Mouse (Mus musculus) hindbrain, embryonic 12.5 days (tissue): ENCODE measurements around the gene Gm20388. TPM values are rescaled to one million over a fixed set of nuclear protein-coding genes. Genes with fewer than 3 reads are reported as not detected.

ENCODE experiments used
- ATAC-seq: fragments of 200-750 bp; cut with Nextera tagmentation; 2 replicates; pipeline ENCODE4 v1.8.0; 2017; ENCODE audit warnings: moderate TSS enrichment; ENCODE audit not compliant: low FRiP score
- H3K27ac ChIP-seq: fragments of 300-500 bp; sonication (generic); 2 replicates; pipeline ENCODE4 v1.5.1; 2016; ENCODE audit warnings: mild to moderate bottlenecking
- H3K27me3 ChIP-seq: fragments of 300-500 bp; sonication (generic); 2 replicates; pipeline ENCODE4 v1.6.1; 2016; ENCODE audit warnings: mild to moderate bottlenecking
- H3K36me3 ChIP-seq: fragments of 300-500 bp; sonication (generic); 2 replicates; pipeline ENCODE4 v1.6.1; 2016; ENCODE audit warnings: mild to moderate bottlenecking
- H3K4me1 ChIP-seq: fragments of 300-500 bp; sonication (generic); 2 replicates; pipeline ENCODE4 v1.6.1; 2016
- H3K4me2 ChIP-seq: fragments of 300-500 bp; sonication (generic); replicated peaks from 2 replicates; pipeline ENCODE4 v1.6.1; 2016; ENCODE audit warnings: mild to moderate bottlenecking
- H3K4me3 ChIP-seq: fragments of 300-500 bp; sonication (generic); 2 replicates; pipeline ENCODE4 v1.5.1; 2016; ENCODE audit warnings: mild to moderate bottlenecking
- H3K9ac ChIP-seq: fragments of 300-500 bp; sonication (generic); 2 replicates; pipeline ENCODE4 v1.6.1; 2016; ENCODE audit warnings: mild to moderate bottlenecking, moderate library complexity
- H3K9me3 ChIP-seq: fragments of 300-500 bp; sonication (generic); replicated peaks from 2 replicates; pipeline ENCODE4 v1.6.1; 2016; ENCODE audit warnings: mild to moderate bottlenecking
- WGBS: fragments of 180-500 bp; shearing (Covaris S2); methylation state at CpG from one replicate; pipeline ENCODE4 v1.1.7; 2016; 5-methylcytosine and 5-hydroxymethylcytosine counted together
- polyA plus RNA-seq: library from polyadenylated mRNA; unstranded; fragments of >200 nt; fragmentation: Nextera tagmentation; extraction: Ambion mirVana; gene quantifications from 2 replicates; pipeline ENCODE4 v1.2.1, GENCODE M21; 2016

Gene Gm20388
- polyA plus RNA-seq, 1 experiment from 2014 or later = not detected

GRCm38 (mm10) chr8:123858574-123858940 is 3947.9 kb downstream of the Gm20388 start:
- peak overlapping the region; percentile 88 for H3K4me3 ChIP-seq
- under 1% methylated on average over 17 of the region's 17 CpGs for WGBS
- peak; percentile 39 for ATAC-seq
- H3K4me2 ChIP-seq = peak overlapping the region; percentile 93
- peak overlapping the region; percentile 87 for H3K9ac ChIP-seq
- no peaks in the 10 kb centered on the region for H3K36me3 ChIP-seq
- no peaks in the 10 kb centered on the region for H3K9me3 ChIP-seq
- H3K4me1 ChIP-seq = peaks cover 10% of the 10 kb centered on the region; the same call in 1 of the 2 replicates
- no peak overlapping the region for H3K27ac ChIP-seq
- peaks cover 26% of the 10 kb centered on the region for H3K27me3 ChIP-seq

- Histone ChIP-seq H3K4me1 (peaks cover 14% of the 10 kb centered on the region), H3K27ac (peak overlapping the region; percentile 83), H3K9me3 (no peaks in the 10 kb centered on the region), H3K4me3 (peak overlapping the region; percentile 88), H3K27me3 (peaks cover 28% of the 10 kb centered on the region), H3K4me2 (peak overlapping the region; percentile 93), H3K36me3 (no peaks in the 10 kb centered on the region), H3K9ac (peak overlapping the region; percentile 87)
- peak; percentile 94 for ATAC-seq
- under 1% methylated on average over 76 of the region's 79 CpGs for WGBS
Measured at GRCm38 (mm10) chr8:123858941-123859647, 3948.5 kb downstream of the Gm20388 start.

GRCm38 (mm10) chr8:123859648-123860259 is 3949.1 kb downstream of the Gm20388 start, which contains the start of gene Ccsap:
Ccsap (minus strand) TSS chr8:123860209.
- Histone ChIP-seq H3K27me3 (peaks cover 32% of the 10 kb centered on the region), H3K4me3 (peak within 1 kb of the TSS; percentile 88), H3K4me2 (peak within 1 kb of the TSS; percentile 93), H3K4me1 (peaks cover 15% of the 10 kb centered on the region), H3K9me3 (no peaks in the 10 kb centered on the region), H3K9ac (peak within 1 kb of the TSS; percentile 87), H3K36me3 (no peaks in the 10 kb centered on the region), H3K27ac (peak within 1 kb of the TSS; percentile 83)
- 2% methylated on average over 46 of the region's 48 CpGs for WGBS
- no peak; the same call in 1 of the 2 replicates for ATAC-seq

DNA sequence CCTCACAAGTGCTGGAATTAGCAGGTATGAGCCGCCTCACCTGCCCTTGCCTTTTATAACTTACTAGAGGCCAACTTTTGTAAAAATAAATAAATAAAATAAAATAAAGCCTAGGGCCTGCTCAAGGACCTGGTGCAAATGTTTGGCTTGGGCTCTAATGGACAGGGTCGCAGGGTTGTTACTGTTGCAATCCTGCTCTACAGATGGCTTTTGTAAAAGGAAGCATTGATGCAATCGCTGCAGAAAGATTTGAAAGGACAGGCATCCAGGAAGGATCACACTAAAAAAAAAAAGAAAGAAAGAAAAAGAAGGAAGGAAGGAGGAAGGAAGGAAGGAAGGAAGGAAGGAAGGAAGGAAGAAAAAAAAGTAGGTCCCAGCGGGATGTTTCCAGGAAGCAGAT is 3949.7 kb downstream of the Gm20388 start:
- WGBS = 69% methylated on average over 4 of the region's 4 CpGs
- H3K36me3 ChIP-seq = no peaks in the 10 kb centered on the region
- H3K4me3 ChIP-seq = peak overlapping the region; percentile 88
- H3K27me3 ChIP-seq = peaks cover 32% of the 10 kb centered on the region
- H3K4me2 ChIP-seq = peak overlapping the region; percentile 93
- H3K9me3 ChIP-seq = no peaks in the 10 kb centered on the region
- no peak overlapping the region for H3K9ac ChIP-seq
- peaks cover 15% of the 10 kb centered on the region for H3K4me1 ChIP-seq
- no peak for ATAC-seq
- no peak overlapping the region for H3K27ac ChIP-seq

- no peaks in the 10 kb centered on the region for H3K9me3 ChIP-seq
- no peaks in the 10 kb centered on the region for H3K36me3 ChIP-seq
- peaks cover 6% of the 10 kb centered on the region for H3K4me1 ChIP-seq
- no peak overlapping the region for H3K4me2 ChIP-seq
- 80% methylated on average over 7 of the region's 7 CpGs for WGBS
- H3K4me3 ChIP-seq = no peak overlapping the region
- H3K9ac ChIP-seq = no peak overlapping the region
- H3K27me3 ChIP-seq = peaks cover 26% of the 10 kb centered on the region
- ATAC-seq = no peak
- no peak overlapping the region for H3K27ac ChIP-seq
Measured at GRCm38 (mm10) chr8:123865786-123866185, 3955.1 kb downstream of the Gm20388 start.

DNA sequence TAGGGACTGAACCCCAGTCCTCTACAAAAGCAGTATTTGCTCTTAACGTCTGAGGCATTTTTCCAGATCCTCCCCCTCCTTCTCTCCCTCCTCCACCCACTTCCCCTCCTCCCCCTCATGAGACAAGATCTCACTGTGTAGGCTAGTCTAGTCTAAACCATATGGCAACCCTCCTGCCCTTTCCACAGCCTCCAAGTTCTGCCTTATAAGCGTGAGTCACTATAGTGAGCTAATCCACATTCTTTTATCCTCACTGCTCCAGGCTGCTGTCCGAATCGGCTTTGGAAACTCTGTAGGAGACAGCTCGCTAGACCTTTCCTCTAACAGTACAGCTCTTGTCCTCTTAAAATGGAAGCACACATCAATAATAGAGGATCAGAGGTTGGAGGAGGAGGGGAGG is 3956.3 kb downstream of the Gm20388 start:
- ATAC-seq = no peak

DNA sequence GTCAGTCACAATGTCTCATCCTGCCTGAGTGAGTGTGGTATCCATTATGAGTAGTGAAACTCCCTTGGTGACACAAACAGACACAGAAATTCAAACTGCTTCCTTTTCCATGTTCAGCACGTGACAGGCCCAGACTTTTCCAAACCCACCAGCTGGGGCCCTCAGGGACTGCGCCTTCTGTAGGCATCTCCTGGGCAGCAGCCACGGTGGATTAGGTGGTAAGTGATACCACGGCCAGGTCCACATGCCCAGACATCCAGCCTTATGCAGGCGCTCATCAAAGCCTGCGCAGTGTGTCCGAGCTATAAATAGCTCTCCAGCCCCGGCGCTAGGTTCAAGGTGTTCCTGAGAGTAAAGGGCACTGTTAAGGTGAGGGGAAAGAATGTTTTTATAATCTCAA is 3961.4 kb downstream of the Gm20388 start:
- WGBS = 76% methylated on average over 9 of the region's 9 CpGs

More for the DNA sequence above, 3956.3 kb downstream of the Gm20388 start:
- no peaks in the 10 kb centered on the region for H3K9me3 ChIP-seq
- WGBS = 31% methylated on average over 5 of the region's 5 CpGs
- no peak overlapping the region for H3K27ac ChIP-seq
- H3K36me3 ChIP-seq = no peaks in the 10 kb centered on the region
- peaks cover 6% of the 10 kb centered on the region for H3K4me1 ChIP-seq
- H3K4me3 ChIP-seq = no peak overlapping the region
- peaks cover 16% of the 10 kb centered on the region for H3K27me3 ChIP-seq
- H3K4me2 ChIP-seq = no peak overlapping the region
- H3K9ac ChIP-seq = no peak overlapping the region

GRCm38 (mm10) chr8:123873364-123873763 is 3962.7 kb downstream of the Gm20388 start:
- ATAC-seq = no peak
- no peak overlapping the region for H3K9ac ChIP-seq
- no peak overlapping the region for H3K4me2 ChIP-seq
- H3K4me3 ChIP-seq = no peak overlapping the region
- peaks cover 1% of the 10 kb centered on the region; the same call in 1 of the 2 replicates for H3K4me1 ChIP-seq
- no peaks in the 10 kb centered on the region for H3K27me3 ChIP-seq
- H3K36me3 ChIP-seq = no peaks in the 10 kb centered on the region
- no peaks in the 10 kb centered on the region for H3K9me3 ChIP-seq
- WGBS = 83% methylated on average over 6 of the region's 6 CpGs
- no peak overlapping the region for H3K27ac ChIP-seq

More for the DNA sequence above, 3961.4 kb downstream of the Gm20388 start:
- ATAC-seq = no peak
- H3K9ac ChIP-seq = no peak overlapping the region
- H3K27ac ChIP-seq = no peak overlapping the region
- H3K36me3 ChIP-seq = no peaks in the 10 kb centered on the region
- H3K27me3 ChIP-seq = no peaks in the 10 kb centered on the region
- no peak overlapping the region for H3K4me3 ChIP-seq
- no peaks in the 10 kb centered on the region for H3K4me1 ChIP-seq
- H3K9me3 ChIP-seq = no peaks in the 10 kb centered on the region
- no peak overlapping the region for H3K4me2 ChIP-seq

DNA sequence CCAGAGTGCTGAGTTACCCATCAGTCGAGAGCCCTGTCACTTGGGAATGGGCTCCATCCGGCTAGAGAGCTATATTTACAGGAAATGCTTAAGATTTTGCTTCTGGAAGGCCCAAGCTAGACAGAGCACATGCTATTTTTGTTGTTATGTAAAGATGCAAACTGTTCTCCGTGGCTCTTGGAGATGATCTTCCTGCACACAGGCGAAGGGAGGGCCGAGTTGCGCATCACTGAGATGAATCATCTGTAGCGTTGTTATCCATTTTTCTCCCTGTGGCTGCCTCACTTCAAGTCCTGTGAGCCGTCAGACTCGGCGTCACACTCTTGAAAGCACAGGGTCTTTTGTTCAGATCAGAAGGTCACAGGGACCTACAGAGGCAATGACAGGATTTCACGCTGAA is 3963.7 kb downstream of the Gm20388 start:
- no peak for ATAC-seq
- no peaks in the 10 kb centered on the region for H3K36me3 ChIP-seq
- WGBS = 84% methylated on average over 11 of the region's 11 CpGs

DNA sequence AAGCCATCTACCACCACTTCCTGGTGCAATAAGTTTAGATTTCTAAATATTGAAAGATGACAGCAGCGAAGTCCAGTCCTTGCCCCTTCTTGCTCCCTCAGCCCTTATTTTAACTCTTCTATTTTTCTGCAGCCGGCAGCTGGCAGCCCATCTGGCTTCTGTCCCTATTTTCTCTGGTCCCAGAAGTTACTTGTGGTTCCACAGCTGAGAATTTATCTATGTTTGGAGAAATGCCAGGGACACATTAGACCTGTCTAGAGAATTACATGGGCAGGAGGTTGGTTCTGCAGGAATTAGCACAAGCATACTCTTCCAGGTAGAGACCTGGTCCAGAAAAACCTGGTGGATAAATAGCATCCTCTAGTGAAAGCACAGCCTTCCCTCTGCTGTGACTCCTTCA is 3967.2 kb downstream of the Gm20388 start:
- H3K4me2 ChIP-seq = no peak overlapping the region
- no peaks in the 10 kb centered on the region for H3K9me3 ChIP-seq
- no peak overlapping the region for H3K4me3 ChIP-seq
- no peak overlapping the region for H3K9ac ChIP-seq
- 0 out of 2 replicates have a peak, but pooled peaks cover 4% of the 10 kb centered on the region for H3K27me3 ChIP-seq
- no peaks in the 10 kb centered on the region for H3K36me3 ChIP-seq
- WGBS = 84% methylated on average over 2 of the region's 2 CpGs
- no peak overlapping the region for H3K27ac ChIP-seq
- H3K4me1 ChIP-seq = peaks cover 2% of the 10 kb centered on the region; the same call in 1 of the 2 replicates
- no peak for ATAC-seq

More for the DNA sequence above, 3963.7 kb downstream of the Gm20388 start:
- Histone ChIP-seq H3K4me1 (peaks cover 2% of the 10 kb centered on the region; the same call in 1 of the 2 replicates), H3K27ac (no peak overlapping the region), H3K9ac (no peak overlapping the region), H3K4me2 (no peak overlapping the region), H3K4me3 (no peak overlapping the region), H3K27me3 (no peaks in the 10 kb centered on the region), H3K9me3 (no peaks in the 10 kb centered on the region)

DNA sequence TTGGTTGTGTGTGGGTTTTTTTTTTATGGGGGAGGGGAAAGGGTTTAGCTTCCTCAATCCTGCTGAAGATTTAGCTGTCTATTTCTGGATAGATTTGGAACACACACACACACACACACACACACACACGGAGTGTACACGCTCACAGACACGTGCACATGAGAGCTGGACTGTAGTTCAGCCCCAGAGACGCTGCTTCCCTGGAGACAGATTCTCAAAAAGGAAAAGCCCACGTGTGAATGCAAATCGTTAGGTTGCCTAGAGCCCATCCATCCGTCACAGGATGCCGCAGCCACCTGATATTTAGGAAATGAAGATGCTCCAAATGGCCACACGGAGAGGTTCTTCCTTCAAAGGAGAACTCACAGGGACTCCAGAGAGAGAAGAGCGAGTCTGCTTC is 3969.6 kb downstream of the Gm20388 start:
- peaks cover 14% of the 10 kb centered on the region for H3K4me1 ChIP-seq
- H3K27ac ChIP-seq = no peak overlapping the region
- no peak for ATAC-seq
- WGBS = 71% methylated on average over 10 of the region's 10 CpGs
- H3K4me3 ChIP-seq = no peak overlapping the region
- no peak overlapping the region for H3K9ac ChIP-seq
- no peak overlapping the region for H3K4me2 ChIP-seq
- no peaks in the 10 kb centered on the region for H3K36me3 ChIP-seq
- H3K27me3 ChIP-seq = peaks cover 11% of the 10 kb centered on the region
- H3K9me3 ChIP-seq = no peaks in the 10 kb centered on the region

DNA sequence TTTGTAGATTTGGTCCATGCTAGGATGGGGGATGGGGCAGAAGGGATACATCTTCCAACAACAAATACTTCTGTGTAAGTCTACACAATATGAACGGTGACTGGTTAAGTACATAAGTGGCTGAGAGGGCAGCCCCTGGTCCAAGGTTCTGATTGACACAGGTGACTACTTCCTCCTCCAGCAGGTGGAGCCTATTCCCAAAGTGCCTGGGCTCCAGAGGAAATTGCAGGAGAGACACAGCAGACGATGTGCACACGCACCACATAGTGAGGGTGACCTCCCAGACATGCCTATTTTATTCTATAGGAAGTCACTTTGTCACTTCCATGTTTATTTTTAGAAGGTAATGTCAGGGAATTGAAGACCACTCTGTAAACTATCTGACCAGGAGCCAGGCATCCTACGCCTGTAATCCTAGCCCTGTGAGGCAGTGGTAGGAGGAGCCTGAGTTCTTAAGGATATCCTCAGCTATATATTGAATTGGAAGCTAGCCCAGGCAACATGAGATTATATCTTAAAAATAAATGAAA is 3970.2 kb downstream of the Gm20388 start:
- Histone ChIP-seq H3K4me1 (peaks cover 14% of the 10 kb centered on the region), H3K9ac (no peak overlapping the region), H3K4me3 (no peak overlapping the region), H3K9me3 (no peaks in the 10 kb centered on the region), H3K4me2 (no peak overlapping the region), H3K27ac (no peak overlapping the region), H3K36me3 (no peaks in the 10 kb centered on the region), H3K27me3 (peaks cover 17% of the 10 kb centered on the region)
- 57% methylated on average over 4 of the region's 4 CpGs for whole genome bisulfite sequencing
- ATAC-seq = no peak
